Mouse (Mus musculus) limb, embryonic 12.5 days (tissue): ENCODE data around the gene M1ap. TPM values are rescaled to one million over a fixed set of nuclear protein-coding genes. Genes with fewer than 3 reads are reported as not detected.
A peak's percentile ranks its signal among the peaks of the same experiment; 100 is the strongest.

Source experiments
- ATAC-seq: fragments of 200-750 bp; cut with Nextera tagmentation; 2 replicates; pipeline ENCODE4 v1.8.0; 2017; ENCODE audit warnings: low read depth, moderate TSS enrichment; ENCODE audit not compliant: insufficient number of reproducible peaks, insufficient read depth, low FRiP score, low TSS enrichment
- H3K27ac ChIP-seq: fragments of 300-500 bp; sonication (generic); 2 replicates; pipeline ENCODE4 v1.5.1; 2016; ENCODE audit warnings: mild to moderate bottlenecking, moderate library complexity
- H3K27me3 ChIP-seq: fragments of 300-500 bp; sonication (generic); 2 replicates; pipeline ENCODE4 v1.6.1; 2016; ENCODE audit warnings: mild to moderate bottlenecking, moderate library complexity
- H3K36me3 ChIP-seq: fragments of 300-500 bp; sonication (generic); 2 replicates; pipeline ENCODE4 v1.6.1; 2016; ENCODE audit warnings: mild to moderate bottlenecking, moderate library complexity
- H3K4me1 ChIP-seq: fragments of 300-500 bp; sonication (generic); replicated peaks from 2 replicates; pipeline ENCODE4 v1.6.1; 2016
- H3K4me2 ChIP-seq: fragments of 300-500 bp; sonication (generic); 2 replicates; pipeline ENCODE4 v1.6.1; 2016; ENCODE audit warnings: mild to moderate bottlenecking, moderate library complexity
- H3K4me3 ChIP-seq: fragments of 300-500 bp; sonication (generic); replicated peaks from 2 replicates; pipeline ENCODE4 v1.5.1; 2016; ENCODE audit warnings: mild to moderate bottlenecking
- H3K9ac ChIP-seq: fragments of 300-500 bp; sonication (generic); replicated peaks from 2 replicates; pipeline ENCODE4 v1.6.1; 2016; ENCODE audit warnings: mild to moderate bottlenecking, moderate library complexity
- H3K9me3 ChIP-seq: fragments of 300-500 bp; sonication (generic); 2 replicates; pipeline ENCODE4 v1.6.1; 2016; ENCODE audit warnings: mild to moderate bottlenecking, moderate library complexity
- WGBS: fragments of 180-500 bp; shearing (Covaris S2); methylation state at CpG from one replicate; pipeline ENCODE4 v1.1.7; 2016; 5-methylcytosine and 5-hydroxymethylcytosine counted together
- polyA plus RNA-seq: library from polyadenylated mRNA; unstranded; fragments of >200 nt; fragmentation: Nextera tagmentation; extraction: Ambion mirVana; gene quantifications from 2 replicates; pipeline ENCODE4 v1.2.1, GENCODE M21; 2016

The M1ap gene
- polyA plus RNA-seq, 1 experiment from 2014 or later: 0.20 TPM

GRCm38 (mm10) chr6:83057790-83058189 lies 111.1 kb downstream of the M1ap start, which contains the start of gene Dqx1:
Dqx1 (plus strand) TSS chr6:83057844.
- 51% methylated on average over 3 of the region's 3 CpGs for WGBS

DNA sequence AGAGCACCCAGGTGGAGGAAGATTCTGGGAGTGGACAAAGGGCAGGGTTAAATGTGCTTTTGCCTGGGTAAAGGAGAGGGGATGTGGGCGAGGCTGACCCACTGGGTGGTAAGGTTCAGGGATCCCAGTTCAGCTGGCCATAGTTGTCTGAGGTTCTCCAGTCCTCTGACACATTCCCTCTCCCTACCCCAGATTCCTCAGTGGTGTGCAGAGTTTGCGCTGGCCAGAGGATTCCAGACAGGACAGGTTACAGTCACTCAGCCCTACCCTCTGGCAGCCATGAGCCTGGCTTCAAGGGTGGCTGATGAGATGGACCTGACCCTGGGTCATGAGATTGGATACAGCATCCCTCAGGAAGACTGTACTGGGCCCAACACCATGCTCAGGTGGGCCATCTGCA lies 112.0 kb downstream of the M1ap start:
- H3K9me3 ChIP-seq: no peaks in the 10 kb centered on the region
- H3K27me3 ChIP-seq: peaks cover 48% of the 10 kb centered on the region
- H3K9ac ChIP-seq: no peak overlapping the region
- ATAC-seq: no peak
- peaks cover 10% of the 10 kb centered on the region for H3K4me1 ChIP-seq
- no peak overlapping the region for H3K4me2 ChIP-seq
- no peak overlapping the region for H3K27ac ChIP-seq
- H3K4me3 ChIP-seq: no peak overlapping the region
- peaks cover 23% of the 10 kb centered on the region for H3K36me3 ChIP-seq
- WGBS: 91% methylated on average over 2 of the region's 2 CpGs

More at GRCm38 (mm10) chr6:83057790-83058189, 111.1 kb downstream of the M1ap start, which contains the start of gene Dqx1:
- ATAC-seq: no peak
- no peak within 1 kb of the TSS for H3K9ac ChIP-seq
- no peak within 1 kb of the TSS for H3K4me3 ChIP-seq
- no peaks in the 10 kb centered on the region for H3K9me3 ChIP-seq
- H3K4me2 ChIP-seq: no peak within 1 kb of the TSS
- H3K27me3 ChIP-seq: peaks cover 39% of the 10 kb centered on the region
- peaks cover 18% of the 10 kb centered on the region for H3K4me1 ChIP-seq
- H3K27ac ChIP-seq: no peak within 1 kb of the TSS
- H3K36me3 ChIP-seq: peaks cover 23% of the 10 kb centered on the region

DNA sequence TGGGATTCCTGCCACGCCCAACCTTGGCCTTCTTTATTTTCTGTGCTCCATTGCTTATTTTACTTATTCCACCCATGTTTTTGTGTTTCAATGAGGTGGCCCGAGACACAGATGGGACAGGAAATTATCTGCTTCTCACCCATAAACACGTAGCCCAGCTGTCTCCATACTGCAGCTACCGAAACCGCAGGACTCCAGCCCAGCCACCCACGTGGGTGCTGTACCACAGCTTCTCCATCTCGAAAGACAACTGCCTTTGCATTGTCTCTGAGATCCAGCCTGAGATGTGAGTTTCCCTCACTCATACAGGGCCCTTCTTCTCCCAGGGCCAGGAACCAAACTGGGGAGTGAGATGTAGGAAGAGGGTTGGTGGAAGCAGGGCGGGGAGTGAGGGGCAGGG lies 119.3 kb downstream of the M1ap start:
- no peak overlapping the region for H3K4me3 ChIP-seq
- no peaks in the 10 kb centered on the region for H3K36me3 ChIP-seq
- no peak overlapping the region for H3K9ac ChIP-seq
- WGBS: 45% methylated on average over 8 of the region's 8 CpGs
- H3K27me3 ChIP-seq: peaks cover 99% of the 10 kb centered on the region
- no peak for ATAC-seq
- no peaks in the 10 kb centered on the region for H3K9me3 ChIP-seq
- H3K4me1 ChIP-seq: peaks cover 22% of the 10 kb centered on the region
- H3K27ac ChIP-seq: no peak overlapping the region
- H3K4me2 ChIP-seq: no peak overlapping the region

DNA sequence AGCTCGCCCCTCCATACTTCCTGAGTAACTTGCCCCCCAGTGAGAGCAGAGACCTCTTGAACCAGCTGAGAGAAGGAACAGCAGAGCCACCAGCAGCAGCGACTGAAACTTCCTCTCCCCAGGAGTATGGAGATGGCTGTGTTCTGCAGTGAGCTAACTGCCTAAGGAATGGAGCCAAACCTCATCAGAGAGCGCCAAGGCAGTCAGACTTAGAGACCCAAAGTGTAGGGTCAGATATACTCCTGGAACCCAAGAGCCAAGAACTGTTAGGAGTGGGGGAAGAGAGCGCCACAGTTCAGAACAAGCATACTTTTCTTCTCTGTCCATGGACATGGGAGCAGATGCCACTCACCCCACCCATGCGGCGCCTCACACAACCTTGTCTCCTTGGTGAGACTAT lies 119.7 kb downstream of the M1ap start:
- Histone ChIP-seq H3K4me3 (no peak overlapping the region), H3K9me3 (no peaks in the 10 kb centered on the region), H3K36me3 (no peaks in the 10 kb centered on the region), H3K4me1 (peaks cover 26% of the 10 kb centered on the region), H3K27ac (no peak overlapping the region), H3K27me3 (peaks cover 99% of the 10 kb centered on the region), H3K9ac (no peak overlapping the region), H3K4me2 (no peak overlapping the region)
- WGBS: 22% methylated on average over 6 of the region's 6 CpGs
- no peak for ATAC-seq

- no peak for ATAC-seq
- Histone ChIP-seq H3K9me3 (no peaks in the 10 kb centered on the region), H3K9ac (no peak overlapping the region), H3K27ac (no peak overlapping the region), H3K4me3 (no peak overlapping the region), H3K4me1 (peaks cover 28% of the 10 kb centered on the region), H3K36me3 (no peaks in the 10 kb centered on the region), H3K27me3 (peaks cover 99% of the 10 kb centered on the region), H3K4me2 (no peak overlapping the region)
- WGBS: 5% methylated on average over 8 of the region's 8 CpGs
These were observed 121.5 kb downstream of the M1ap start for GRCm38 (mm10) chr6:83068221-83068620.

- Histone ChIP-seq H3K4me1 (peaks cover 28% of the 10 kb centered on the region), H3K27me3 (peaks cover 99% of the 10 kb centered on the region), H3K4me2 (peak overlapping the region; percentile 39), H3K4me3 (peak overlapping the region; percentile 29), H3K9me3 (no peaks in the 10 kb centered on the region), H3K9ac (0 out of 2 replicates have a peak overlapping the region, but pooled peaks have one; percentile 8), H3K27ac (no peak overlapping the region), H3K36me3 (no peaks in the 10 kb centered on the region)
- no peak for ATAC-seq
- under 1% methylated on average over 81 of the region's 81 CpGs for WGBS
These were observed 122.2 kb downstream of the M1ap start for GRCm38 (mm10) chr6:83068706-83069487.

- 1% methylated on average over 68 of the region's 69 CpGs for WGBS
- no peak overlapping the region for H3K27ac ChIP-seq
- peaks cover 99% of the 10 kb centered on the region for H3K27me3 ChIP-seq
- H3K9me3 ChIP-seq: no peaks in the 10 kb centered on the region
- no peaks in the 10 kb centered on the region for H3K36me3 ChIP-seq
- no peak for ATAC-seq
- H3K4me3 ChIP-seq: peak overlapping the region; percentile 29
- H3K4me2 ChIP-seq: peak overlapping the region; percentile 46
- H3K4me1 ChIP-seq: peaks cover 28% of the 10 kb centered on the region
- no peak overlapping the region for H3K9ac ChIP-seq
These were observed 123.0 kb downstream of the M1ap start for GRCm38 (mm10) chr6:83069488-83070246.

DNA sequence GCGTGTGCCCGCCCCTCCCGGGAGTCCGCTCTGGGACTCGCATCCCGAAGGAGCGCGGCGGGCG lies 123.4 kb downstream of the M1ap start, which contains the start of gene Tlx2:
Gene Tlx2 (minus strand): TSS at position 47 of the 64 bp plus-strand sequence.
- Histone ChIP-seq H3K4me1 (peaks cover 28% of the 10 kb centered on the region), H3K4me2 (peak within 1 kb of the TSS; percentile 46), H3K4me3 (peak within 1 kb of the TSS; percentile 29), H3K27ac (no peak within 1 kb of the TSS), H3K36me3 (no peaks in the 10 kb centered on the region), H3K9ac (peak within 1 kb of the TSS; percentile 18; the same call in 1 of the 2 replicates), H3K9me3 (no peaks in the 10 kb centered on the region), H3K27me3 (peaks cover 99% of the 10 kb centered on the region)
- no peak for ATAC-seq
- WGBS: 0% methylated on average over 10 of the region's 10 CpGs

- Histone ChIP-seq H3K4me1 (peaks cover 28% of the 10 kb centered on the region), H3K9me3 (no peaks in the 10 kb centered on the region), H3K36me3 (no peaks in the 10 kb centered on the region), H3K27ac (no peak overlapping the region), H3K9ac (peak overlapping the region; percentile 18; the same call in 1 of the 2 replicates), H3K27me3 (peaks cover 97% of the 10 kb centered on the region), H3K4me3 (peak overlapping the region; percentile 29), H3K4me2 (peak overlapping the region; percentile 46)
- ATAC-seq: no peak
- WGBS: under 1% methylated on average over 58 of the region's 58 CpGs
These were observed 123.9 kb downstream of the M1ap start for GRCm38 (mm10) chr6:83070311-83071219.

- Histone ChIP-seq H3K4me1 (peaks cover 28% of the 10 kb centered on the region), H3K27me3 (peaks cover 97% of the 10 kb centered on the region), H3K27ac (no peak overlapping the region), H3K4me2 (peak overlapping the region; percentile 46), H3K4me3 (peak overlapping the region; percentile 17), H3K9ac (peak overlapping the region; percentile 18; the same call in 1 of the 2 replicates), H3K36me3 (no peaks in the 10 kb centered on the region), H3K9me3 (no peaks in the 10 kb centered on the region)
- WGBS: 2% methylated on average over 24 of the region's 24 CpGs
- ATAC-seq: no peak
These were observed 124.5 kb downstream of the M1ap start for GRCm38 (mm10) chr6:83071220-83071619.

DNA sequence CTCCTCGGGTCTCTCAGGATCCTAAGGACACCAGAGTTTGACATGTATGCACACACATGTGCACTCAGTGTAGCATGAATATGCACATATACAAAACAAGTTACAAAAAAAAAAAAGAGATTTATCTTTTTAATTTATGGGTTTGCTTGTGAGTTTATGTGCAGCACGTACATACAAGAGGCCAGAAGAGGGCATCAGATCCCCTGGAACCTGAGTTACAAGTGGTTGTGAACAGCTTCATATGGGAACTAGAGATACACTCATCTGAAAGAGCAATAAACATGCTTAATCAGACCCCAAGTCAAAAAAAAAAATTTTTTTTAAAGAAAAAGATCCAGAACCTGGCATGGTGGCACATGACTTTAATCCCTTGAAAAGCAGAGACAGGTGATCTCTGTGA lies 128.3 kb downstream of the M1ap start:
- Histone ChIP-seq H3K4me3 (no peak overlapping the region), H3K4me2 (no peak overlapping the region), H3K9ac (no peak overlapping the region), H3K36me3 (peaks cover 3% of the 10 kb centered on the region), H3K27ac (no peak overlapping the region), H3K9me3 (no peaks in the 10 kb centered on the region), H3K27me3 (peaks cover 66% of the 10 kb centered on the region), H3K4me1 (peaks cover 32% of the 10 kb centered on the region)
- 20% methylated on average over 2 of the region's 2 CpGs for WGBS
- ATAC-seq: no peak
